Mouse (Mus musculus): ENCODE measurements at regions not wholly inside any gene's neighbourhood (a gene's known extent, or its start where the extent isn't known, plus 50 kb on each side); places are given as distances from the start of the nearest gene placed in this dataset.
"Not testable (repeated sequence)": the region's sequence is repeated elsewhere in the genome, so short reads cannot be mapped to it uniquely, and the experiment has no call there.

DNA sequence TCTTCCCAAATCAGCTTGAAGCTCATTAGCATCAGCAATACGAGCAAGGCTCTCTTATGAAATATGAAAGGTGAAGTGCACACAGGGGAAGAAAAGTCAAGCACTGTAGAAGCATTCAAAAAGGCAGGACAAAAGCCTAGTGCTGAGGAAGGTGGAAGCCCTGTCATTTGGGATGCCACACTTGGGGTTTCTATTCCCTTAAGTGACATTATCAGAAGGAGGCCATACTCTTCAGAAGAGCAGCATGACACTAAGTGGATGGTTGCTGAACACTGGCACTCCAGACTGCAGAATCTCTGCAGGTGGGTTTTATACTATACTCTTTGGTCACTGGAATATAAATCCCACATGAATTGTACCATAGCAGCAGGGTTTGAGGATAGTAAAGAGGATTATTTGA, 120.4 kb upstream of the Pcsk1 start:
- Histone ChIP-seq H3K36me3 (no peaks in the 10 kb centered on the region), H3K9ac (replicated peaks) (no peak overlapping the region), H3K4me1 (no peaks in the 10 kb centered on the region), H3K27ac (replicated peaks) (no peak overlapping the region), H3K4me3 (no peak overlapping the region), H3K27me3 (no peaks in the 10 kb centered on the region), H3K9me3 (no peaks in the 10 kb centered on the region), H3K4me2 (replicated peaks) (no peak overlapping the region)
- ATAC-seq (replicated peaks): peak; percentile 72; the same call in 1 of the 2 replicates
- WGBS: 61% methylated on average over 1 of the region's 1 CpGs

GRCm38 (mm10) chr13:74955876-74956275, 133.8 kb upstream of the Pcsk1 start:
- Histone ChIP-seq H3K4me3 (no peak overlapping the region), H3K9me3 (no peaks in the 10 kb centered on the region), H3K27ac (replicated peaks) (no peak overlapping the region), H3K4me2 (replicated peaks) (no peak overlapping the region), H3K9ac (replicated peaks) (no peak overlapping the region), H3K36me3 (no peaks in the 10 kb centered on the region), H3K4me1 (no peaks in the 10 kb centered on the region), H3K27me3 (no peaks in the 10 kb centered on the region)
- WGBS: 67% methylated on average over 1 of the region's 1 CpGs
- ATAC-seq (replicated peaks): no peak

DNA sequence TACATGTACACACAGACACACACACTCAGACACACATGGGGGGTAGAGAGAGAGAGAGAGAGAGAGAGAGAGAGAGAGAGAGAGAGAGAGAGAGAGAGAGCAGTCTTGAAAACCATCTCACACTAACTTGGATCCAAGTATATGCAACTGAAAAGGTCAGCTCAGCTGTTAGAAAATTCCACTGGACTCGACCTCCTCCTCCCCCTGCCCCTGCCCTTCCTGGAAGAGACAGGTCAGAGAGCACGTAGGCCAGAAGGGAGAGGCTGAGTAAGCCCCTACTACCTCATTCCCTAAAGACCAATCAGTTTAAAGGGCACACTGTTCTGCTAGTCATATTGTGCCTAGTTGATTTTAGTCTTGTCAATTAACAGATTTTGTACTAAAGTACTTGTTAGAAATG, 105.0 kb upstream of the Cast start:
- WGBS: 26% methylated on average over 2 of the region's 2 CpGs
- not testable (repeated sequence) for H3K4me1 ChIP-seq; H3K4me3 ChIP-seq; H3K9me3 ChIP-seq; H3K4me2 ChIP-seq (replicated peaks); H3K9ac ChIP-seq (replicated peaks); H3K36me3 ChIP-seq; ATAC-seq (replicated peaks); H3K27ac ChIP-seq (replicated peaks); H3K27me3 ChIP-seq

DNA sequence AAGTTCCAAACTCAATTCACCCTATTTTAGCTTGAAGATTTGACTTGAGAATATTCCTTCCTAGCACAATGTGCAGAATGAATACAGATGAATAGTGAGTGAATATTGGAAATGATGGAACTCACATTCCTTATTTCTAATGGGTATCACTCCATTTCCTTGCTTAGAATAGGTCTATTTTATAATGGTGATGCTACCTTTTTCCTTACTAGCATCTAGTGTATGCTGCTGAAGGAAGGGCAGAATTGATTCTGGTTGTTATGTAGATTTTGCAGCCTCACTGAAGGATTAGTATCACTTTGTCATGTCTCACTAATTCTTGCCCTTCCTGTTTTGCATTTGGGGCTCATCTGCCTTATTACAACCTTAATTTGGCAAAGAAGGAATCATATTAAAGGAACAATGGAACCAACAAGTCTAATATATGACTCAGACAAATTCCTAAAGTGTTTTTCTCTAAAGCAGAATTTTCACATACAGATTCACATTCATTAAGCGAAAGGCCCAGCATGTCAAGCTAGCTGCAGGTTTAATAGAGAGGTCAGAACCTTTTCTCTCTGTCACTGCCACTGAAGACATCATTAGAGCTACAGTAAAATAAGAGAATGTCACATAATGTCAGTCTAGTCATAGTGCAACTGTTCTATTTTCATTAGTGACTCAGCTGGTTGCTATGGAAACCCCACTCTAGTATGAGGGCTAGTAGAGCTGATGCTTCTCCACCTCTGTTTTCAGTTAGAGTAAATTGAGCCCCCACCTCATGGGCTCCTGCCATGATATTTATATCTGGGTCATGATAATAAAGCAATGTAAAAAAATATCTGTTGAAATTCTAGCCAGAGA, 94.8 kb upstream of the Cast start:
- Histone ChIP-seq H3K27ac (replicated peaks) (no peak overlapping the region), H3K27me3 (no peaks in the 10 kb centered on the region)
- 65% methylated on average over 1 of the region's 1 CpGs for WGBS

DNA sequence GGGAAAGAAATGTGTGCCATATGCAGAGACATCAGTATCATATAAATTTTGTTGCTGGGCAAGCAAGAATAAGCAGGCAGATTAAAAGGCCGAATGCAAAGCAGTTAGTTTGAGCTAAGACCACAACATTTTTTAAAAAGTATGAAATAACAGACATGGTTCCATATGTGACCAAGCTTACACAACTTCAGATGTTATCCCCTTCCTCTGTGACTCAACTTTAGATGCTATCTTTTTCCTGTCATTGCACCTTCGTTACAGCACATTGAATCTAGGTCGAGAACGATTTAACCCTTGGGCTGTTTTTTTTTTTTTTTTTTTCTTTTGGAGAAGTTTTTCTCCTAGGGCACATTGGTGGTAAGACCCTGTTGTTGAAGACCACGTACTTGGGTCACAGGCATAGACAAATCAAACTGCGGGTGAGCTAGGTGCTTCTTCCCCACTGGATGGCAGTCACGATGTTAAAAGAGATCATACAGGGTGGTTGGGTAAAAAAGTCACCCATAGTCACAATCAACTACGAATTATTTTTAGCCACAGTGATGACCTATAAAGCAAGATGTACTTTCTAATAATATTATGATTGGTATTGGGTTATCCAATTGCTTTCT, 81.4 kb upstream of the Cast start:
- no peak overlapping the region for H3K9ac ChIP-seq (replicated peaks)
- no peak overlapping the region for H3K4me2 ChIP-seq (replicated peaks)
- H3K4me1 ChIP-seq: no peaks in the 10 kb centered on the region
- H3K27me3 ChIP-seq: no peaks in the 10 kb centered on the region
- H3K27ac ChIP-seq (replicated peaks): no peak overlapping the region
- no peaks in the 10 kb centered on the region for H3K36me3 ChIP-seq
- no peak overlapping the region for H3K4me3 ChIP-seq
- H3K9me3 ChIP-seq: no peaks in the 10 kb centered on the region
- ATAC-seq (replicated peaks): no peak
- WGBS: 84% methylated on average over 8 of the region's 8 CpGs

More for the DNA sequence above, 94.8 kb upstream of the Cast start:
- Histone ChIP-seq H3K4me1 (no peaks in the 10 kb centered on the region), H3K9ac (replicated peaks) (no peak overlapping the region), H3K4me3 (no peak overlapping the region), H3K9me3 (no peaks in the 10 kb centered on the region), H3K36me3 (no peaks in the 10 kb centered on the region), H3K4me2 (replicated peaks) (no peak overlapping the region)
- peak; percentile 77; the same call in 1 of the 2 replicates for ATAC-seq (replicated peaks)

GRCm38 (mm10) chr13:74867720-74868119, 59.1 kb upstream of the Cast start:
- no peaks in the 10 kb centered on the region for H3K27me3 ChIP-seq
- H3K4me2 ChIP-seq (replicated peaks): no peak overlapping the region
- no peak overlapping the region for H3K4me3 ChIP-seq
- H3K9me3 ChIP-seq: no peaks in the 10 kb centered on the region
- no peak overlapping the region for H3K27ac ChIP-seq (replicated peaks)
- ATAC-seq (replicated peaks): no peak
- H3K9ac ChIP-seq (replicated peaks): no peak overlapping the region
- H3K4me1 ChIP-seq: no peaks in the 10 kb centered on the region
- WGBS: 85% methylated on average over 1 of the region's 1 CpGs
- H3K36me3 ChIP-seq: no peaks in the 10 kb centered on the region

GRCm38 (mm10) chr13:74864000-74864399, 55.4 kb upstream of the Cast start:
- Histone ChIP-seq H3K27me3 (no peaks in the 10 kb centered on the region), H3K9ac (replicated peaks) (no peak overlapping the region), H3K4me2 (replicated peaks) (no peak overlapping the region), H3K36me3 (no peaks in the 10 kb centered on the region), H3K9me3 (no peaks in the 10 kb centered on the region), H3K27ac (replicated peaks) (no peak overlapping the region), H3K4me3 (no peak overlapping the region), H3K4me1 (no peaks in the 10 kb centered on the region)
- ATAC-seq (replicated peaks): no peak
- 85% methylated on average over 9 of the region's 9 CpGs for WGBS

GRCm38 (mm10) chr13:74861373-74861970, 52.9 kb upstream of the Cast start:
- no peak overlapping the region for H3K4me2 ChIP-seq (replicated peaks)
- H3K9me3 ChIP-seq: no peaks in the 10 kb centered on the region
- no peak overlapping the region for H3K9ac ChIP-seq (replicated peaks)
- H3K27ac ChIP-seq (replicated peaks): no peak overlapping the region
- no peak overlapping the region for H3K4me3 ChIP-seq
- H3K36me3 ChIP-seq: no peaks in the 10 kb centered on the region
- H3K27me3 ChIP-seq: no peaks in the 10 kb centered on the region
- ATAC-seq (replicated peaks): no peak
- WGBS: 4% methylated on average over 1 of the region's 1 CpGs
- H3K4me1 ChIP-seq: no peaks in the 10 kb centered on the region

Data from forebrain, embryonic 15.5 days (tissue).